Mouse (Mus musculus): ENCODE data around the gene Rpl4. TPM values are rescaled to one million over a fixed set of nuclear protein-coding genes. Genes with fewer than 3 reads are reported as not detected.
"Not testable (repeated sequence)": the region's sequence is repeated elsewhere in the genome, so short reads cannot be mapped to it uniquely, and the experiment has no call there.

Rpl4 gene
- polyA plus RNA-seq, 1 experiment from 2014 or later = 801 TPM

DNA sequence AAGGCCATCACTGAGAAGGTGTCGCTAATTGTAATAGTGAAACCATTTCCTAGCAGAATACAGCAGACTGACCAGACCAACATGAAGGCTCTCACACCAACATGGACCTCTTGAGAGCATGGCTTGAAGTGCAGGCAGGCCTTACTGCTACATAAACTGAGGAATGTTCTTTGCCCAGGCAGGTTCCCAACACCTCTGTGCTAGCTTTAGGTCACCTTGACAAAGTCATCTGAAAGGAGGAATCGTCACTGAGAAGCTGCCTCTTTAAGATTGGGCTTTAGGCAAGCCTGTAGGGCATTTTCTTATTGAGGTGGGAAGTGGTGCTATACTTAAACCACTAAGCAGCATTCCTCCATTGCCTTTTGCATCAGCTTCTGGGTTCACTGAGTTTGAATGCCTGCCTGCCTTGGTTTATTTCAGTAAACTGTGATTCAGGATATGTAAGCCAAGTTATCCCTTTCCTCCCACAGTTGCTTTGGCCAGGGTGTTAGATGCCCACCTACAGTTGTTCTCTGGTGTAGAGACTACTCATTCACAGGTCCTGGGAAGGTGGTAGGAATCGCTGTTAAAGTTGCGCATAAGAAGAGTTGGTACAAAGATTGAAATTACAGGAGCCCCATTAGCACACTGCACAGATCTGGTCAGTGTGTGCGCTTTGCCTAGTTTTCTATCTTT, 11.1 kb downstream of the Rpl4 start:
- Histone ChIP-seq H3K4me3 (ENCODE audit: low read length) (no peak overlapping the region), H3K4me1 (ENCODE audit: control insufficient read depth, insufficient read depth, low read length) (peaks cover 6% of the 10 kb centered on the region), H3K27me3 (ENCODE audit: control insufficient read depth, insufficient read depth, low read length) (no peaks in the 10 kb centered on the region), H3K9ac (ENCODE audit: low read length) (no peak overlapping the region), H3K9me3 (replicated peaks; ENCODE audit: control insufficient read depth, low read length) (no peaks in the 10 kb centered on the region), H3K36me3 (ENCODE audit: control insufficient read depth, insufficient read depth) (peaks cover 31% of the 10 kb centered on the region), H3K4me2 (ENCODE audit: low read depth, low read length) (no peak overlapping the region), H3K27ac (ENCODE audit: low read length) (no peak overlapping the region)
- ATAC-seq (replicated peaks; ENCODE audit: extremely low read depth, insufficient read depth, low FRiP score) = no peak
- WGBS = 88% methylated on average over 5 of the region's 5 CpGs

DNA sequence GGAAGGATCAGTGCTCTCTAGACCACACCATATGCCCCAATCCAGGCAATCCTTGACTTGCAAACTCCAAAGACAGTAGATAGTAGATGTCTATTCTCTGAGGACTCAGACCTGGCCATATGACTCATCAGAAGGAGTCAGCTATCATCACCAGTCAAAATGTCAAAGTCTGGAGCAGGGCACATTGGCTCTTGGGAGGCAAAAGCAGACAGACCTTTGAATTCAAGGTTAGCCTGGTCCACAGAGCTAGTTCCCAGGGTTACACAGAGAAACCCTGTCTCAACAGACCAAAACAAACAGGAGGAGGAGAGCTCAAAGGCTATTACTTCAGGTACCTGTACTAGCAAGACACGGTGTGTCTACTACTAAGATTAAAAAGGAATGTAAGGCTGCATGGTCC, 20.7 kb downstream of the Rpl4 start:
- WGBS = 91% methylated on average over 1 of the region's 1 CpGs
- Histone ChIP-seq H3K36me3 (ENCODE audit: control insufficient read depth, insufficient read depth) (peaks cover 27% of the 10 kb centered on the region; the same call in 1 of the 2 replicates), H3K9ac (ENCODE audit: low read length) (no peak overlapping the region), H3K4me3 (ENCODE audit: low read length) (no peak overlapping the region), H3K27me3 (ENCODE audit: control insufficient read depth, insufficient read depth, low read length) (no peaks in the 10 kb centered on the region), H3K4me1 (ENCODE audit: control insufficient read depth, insufficient read depth, low read length) (peaks cover 4% of the 10 kb centered on the region; the same call in 1 of the 2 replicates), H3K4me2 (ENCODE audit: low read depth, low read length) (no peak overlapping the region), H3K27ac (ENCODE audit: low read length) (no peak overlapping the region), H3K9me3 (replicated peaks; ENCODE audit: control insufficient read depth, low read length) (no peaks in the 10 kb centered on the region)
- ATAC-seq (replicated peaks; ENCODE audit: extremely low read depth, insufficient read depth, low FRiP score) = no peak

GRCm38 (mm10) chr9:64195554-64195953, 22.4 kb downstream of the Rpl4 start:
- Histone ChIP-seq H3K4me3 (ENCODE audit: low read length) (no peak overlapping the region), H3K36me3 (ENCODE audit: control insufficient read depth, insufficient read depth) (peaks cover 26% of the 10 kb centered on the region; the same call in 1 of the 2 replicates), H3K9me3 (replicated peaks; ENCODE audit: control insufficient read depth, low read length) (no peaks in the 10 kb centered on the region), H3K4me2 (ENCODE audit: low read depth, low read length) (no peak overlapping the region), H3K27me3 (ENCODE audit: control insufficient read depth, insufficient read depth, low read length) (no peaks in the 10 kb centered on the region), H3K9ac (ENCODE audit: low read length) (no peak overlapping the region), H3K27ac (ENCODE audit: low read length) (no peak overlapping the region), H3K4me1 (ENCODE audit: control insufficient read depth, insufficient read depth, low read length) (peaks cover 4% of the 10 kb centered on the region; the same call in 1 of the 2 replicates)
- ATAC-seq (replicated peaks; ENCODE audit: extremely low read depth, insufficient read depth, low FRiP score) = no peak
- WGBS = 49% methylated on average over 4 of the region's 4 CpGs

GRCm38 (mm10) chr9:64197524-64197923, 24.3 kb downstream of the Rpl4 start:
- Histone ChIP-seq H3K27ac (ENCODE audit: low read length) (no peak overlapping the region), H3K9ac (ENCODE audit: low read length) (no peak overlapping the region), H3K4me2 (ENCODE audit: low read depth, low read length) (no peak overlapping the region), H3K4me3 (ENCODE audit: low read length) (no peak overlapping the region), H3K9me3 (replicated peaks; ENCODE audit: control insufficient read depth, low read length) (no peaks in the 10 kb centered on the region), H3K27me3 (ENCODE audit: control insufficient read depth, insufficient read depth, low read length) (no peaks in the 10 kb centered on the region), H3K4me1 (ENCODE audit: control insufficient read depth, insufficient read depth, low read length) (peaks cover 4% of the 10 kb centered on the region; the same call in 1 of the 2 replicates), H3K36me3 (ENCODE audit: control insufficient read depth, insufficient read depth) (peaks cover 22% of the 10 kb centered on the region; the same call in 1 of the 2 replicates)
- no peak for ATAC-seq (replicated peaks; ENCODE audit: extremely low read depth, insufficient read depth, low FRiP score)
- WGBS = 93% methylated on average over 8 of the region's 8 CpGs

DNA sequence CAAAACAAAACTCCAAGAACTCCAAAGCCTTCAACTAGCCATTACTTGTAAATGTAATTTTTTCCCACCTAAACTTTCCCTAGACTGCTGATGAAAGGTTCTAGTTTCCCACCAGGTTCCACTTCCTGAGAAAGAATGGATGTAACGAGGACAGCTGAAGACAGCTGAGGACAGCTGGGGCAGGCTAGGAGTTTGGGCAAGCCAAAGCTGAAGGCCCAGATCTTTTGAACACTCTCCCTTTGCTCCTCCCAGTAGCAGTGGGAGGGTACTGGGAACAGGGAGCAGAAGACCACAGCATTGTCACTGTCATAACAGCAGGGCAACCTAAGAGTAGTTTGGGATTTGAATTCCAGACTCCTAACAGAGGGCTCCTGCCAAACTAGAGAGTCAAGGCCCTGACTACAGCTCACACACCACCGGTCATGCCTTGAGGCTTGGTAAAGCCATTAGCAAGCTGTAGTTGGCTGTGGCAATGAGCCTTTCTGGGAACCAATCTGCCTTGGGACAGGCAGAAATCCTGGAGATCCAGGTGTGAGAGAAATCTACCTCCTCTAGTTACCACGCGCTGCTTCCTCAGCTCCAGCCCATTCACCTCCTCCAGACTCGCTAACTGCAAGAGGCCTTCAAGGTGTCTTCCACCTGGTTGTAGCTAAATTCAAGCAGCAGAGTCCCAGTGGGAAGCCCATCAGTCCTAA, 25.0 kb downstream of the Rpl4 start:
- peaks cover 4% of the 10 kb centered on the region; the same call in 1 of the 2 replicates for H3K4me1 ChIP-seq (ENCODE audit: control insufficient read depth, insufficient read depth, low read length)
- H3K27ac ChIP-seq (ENCODE audit: low read length) = no peak overlapping the region
- H3K4me2 ChIP-seq (ENCODE audit: low read depth, low read length) = no peak overlapping the region
- H3K4me3 ChIP-seq (ENCODE audit: low read length) = no peak overlapping the region
- no peak overlapping the region for H3K9ac ChIP-seq (ENCODE audit: low read length)
- no peaks in the 10 kb centered on the region for H3K27me3 ChIP-seq (ENCODE audit: control insufficient read depth, insufficient read depth, low read length)
- WGBS = 92% methylated on average over 5 of the region's 5 CpGs
- peaks cover 24% of the 10 kb centered on the region for H3K36me3 ChIP-seq (ENCODE audit: control insufficient read depth, insufficient read depth)
- H3K9me3 ChIP-seq (replicated peaks; ENCODE audit: control insufficient read depth, low read length) = no peaks in the 10 kb centered on the region
- ATAC-seq (replicated peaks; ENCODE audit: extremely low read depth, insufficient read depth, low FRiP score) = no peak

DNA sequence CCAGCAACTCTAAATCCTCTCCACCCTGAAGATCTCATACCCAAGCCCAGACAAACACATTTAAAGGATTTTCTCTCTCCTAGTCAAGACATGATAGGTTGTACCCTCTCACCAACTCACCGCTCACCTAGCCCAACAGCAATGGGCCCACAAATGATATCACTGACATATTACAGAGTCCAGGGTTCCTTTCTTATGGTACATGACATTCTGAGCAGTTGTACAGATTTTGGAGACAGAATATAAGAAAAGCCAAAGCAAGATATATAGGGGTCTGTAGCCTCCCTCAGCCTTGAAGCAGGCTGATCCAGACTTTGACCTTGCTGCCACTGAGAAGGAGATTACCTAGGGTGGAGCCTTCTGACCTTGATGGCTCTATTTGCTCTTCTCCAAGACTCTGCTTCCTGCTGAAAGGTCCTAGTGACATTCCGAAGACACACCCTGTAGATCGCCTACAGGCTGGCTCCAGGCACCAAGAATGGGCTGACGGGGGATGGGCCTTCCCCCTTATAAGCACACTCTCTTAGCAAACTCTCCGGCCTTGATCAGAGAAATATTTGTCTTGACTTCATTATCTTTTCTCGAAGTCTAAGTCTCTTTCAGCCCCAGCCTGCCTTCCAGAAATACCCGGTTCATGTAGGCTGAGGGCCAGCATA, 25.7 kb downstream of the Rpl4 start:
- not testable (repeated sequence) for H3K27me3 ChIP-seq (ENCODE audit: control insufficient read depth, insufficient read depth, low read length); H3K9me3 ChIP-seq (replicated peaks; ENCODE audit: control insufficient read depth, low read length); H3K4me1 ChIP-seq (ENCODE audit: control insufficient read depth, insufficient read depth, low read length); ATAC-seq (replicated peaks; ENCODE audit: extremely low read depth, insufficient read depth, low FRiP score); H3K4me2 ChIP-seq (ENCODE audit: low read depth, low read length); H3K27ac ChIP-seq (ENCODE audit: low read length); H3K4me3 ChIP-seq (ENCODE audit: low read length); H3K9ac ChIP-seq (ENCODE audit: low read length)
- 74% methylated on average over 7 of the region's 7 CpGs for WGBS
- peaks cover 24% of the 10 kb centered on the region for H3K36me3 ChIP-seq (ENCODE audit: control insufficient read depth, insufficient read depth)

GRCm38 (mm10) chr9:64199897-64200296, 26.7 kb downstream of the Rpl4 start:
- Histone ChIP-seq H3K4me1 (ENCODE audit: control insufficient read depth, insufficient read depth, low read length) (peaks cover 4% of the 10 kb centered on the region; the same call in 1 of the 2 replicates), H3K4me2 (ENCODE audit: low read depth, low read length) (no peak overlapping the region), H3K4me3 (ENCODE audit: low read length) (no peak overlapping the region), H3K27me3 (ENCODE audit: control insufficient read depth, insufficient read depth, low read length) (no peaks in the 10 kb centered on the region), H3K9me3 (replicated peaks; ENCODE audit: control insufficient read depth, low read length) (no peaks in the 10 kb centered on the region), H3K9ac (ENCODE audit: low read length) (no peak overlapping the region), H3K27ac (ENCODE audit: low read length) (no peak overlapping the region), H3K36me3 (ENCODE audit: control insufficient read depth, insufficient read depth) (peaks cover 30% of the 10 kb centered on the region)
- 81% methylated on average over 2 of the region's 2 CpGs for WGBS
- ATAC-seq (replicated peaks; ENCODE audit: extremely low read depth, insufficient read depth, low FRiP score) = no peak

- H3K9me3 ChIP-seq (replicated peaks; ENCODE audit: control insufficient read depth, low read length) = no peaks in the 10 kb centered on the region
- H3K9ac ChIP-seq (ENCODE audit: low read length) = no peak overlapping the region
- no peak overlapping the region for H3K4me2 ChIP-seq (ENCODE audit: low read depth, low read length)
- H3K27me3 ChIP-seq (ENCODE audit: control insufficient read depth, insufficient read depth, low read length) = no peaks in the 10 kb centered on the region
- H3K4me1 ChIP-seq (ENCODE audit: control insufficient read depth, insufficient read depth, low read length) = peaks cover 6% of the 10 kb centered on the region
- peaks cover 30% of the 10 kb centered on the region for H3K36me3 ChIP-seq (ENCODE audit: control insufficient read depth, insufficient read depth)
- ATAC-seq (replicated peaks; ENCODE audit: extremely low read depth, insufficient read depth, low FRiP score) = no peak
- no peak overlapping the region for H3K4me3 ChIP-seq (ENCODE audit: low read length)
- no peak overlapping the region for H3K27ac ChIP-seq (ENCODE audit: low read length)
These were observed 29.2 kb downstream of the Rpl4 start for GRCm38 (mm10) chr9:64202331-64202730.

DNA sequence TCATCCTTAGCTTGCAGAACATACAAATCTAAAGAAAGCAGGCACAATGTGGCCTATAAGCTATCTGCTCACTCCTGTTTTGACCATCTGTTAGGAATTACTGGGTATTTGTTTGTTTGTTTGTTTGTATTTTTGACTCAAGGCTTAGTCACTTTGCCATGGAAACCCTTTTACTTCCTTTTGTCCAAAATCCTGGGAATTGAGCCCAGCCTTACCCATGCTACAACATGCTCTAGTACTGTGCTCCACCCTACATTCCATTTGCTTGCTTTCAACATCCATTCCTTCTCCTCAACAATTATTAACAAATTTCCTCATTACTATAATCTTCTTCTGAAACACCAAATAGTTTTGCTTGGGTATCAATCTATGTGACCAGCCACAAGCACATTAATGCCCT, 29.7 kb downstream of the Rpl4 start:
- Histone ChIP-seq H3K4me3 (ENCODE audit: low read length) (no peak overlapping the region), H3K9me3 (replicated peaks; ENCODE audit: control insufficient read depth, low read length) (no peaks in the 10 kb centered on the region), H3K27me3 (ENCODE audit: control insufficient read depth, insufficient read depth, low read length) (no peaks in the 10 kb centered on the region), H3K27ac (ENCODE audit: low read length) (no peak overlapping the region), H3K9ac (ENCODE audit: low read length) (no peak overlapping the region), H3K36me3 (ENCODE audit: control insufficient read depth, insufficient read depth) (peaks cover 30% of the 10 kb centered on the region), H3K4me1 (ENCODE audit: control insufficient read depth, insufficient read depth, low read length) (peaks cover 8% of the 10 kb centered on the region), H3K4me2 (ENCODE audit: low read depth, low read length) (no peak overlapping the region)
- ATAC-seq (replicated peaks; ENCODE audit: extremely low read depth, insufficient read depth, low FRiP score) = no peak

Measured in heart, embryonic 16.5 days (tissue).